Mouse (Mus musculus): ENCODE results near the gene Fbxo17.

GRCm38 (mm10) chr7:28715598-28715997 is 1.0 kb upstream of the Fbxo17 start:
- TF ChIP-seq USF1 (IDR thresholded peaks at IDR 0.05; ENCODE audit: low read depth, low read length) = no peak
- TF ChIP-seq MAZ (IDR thresholded peaks at IDR 0.05; ENCODE audit: low read depth, low read length) = no peak
- TF ChIP-seq SMC3 (IDR thresholded peaks at IDR 0.05; ENCODE audit: low read depth, low read length) = no peak
- no peak for TF ChIP-seq POLR2A (IDR thresholded peaks at IDR 0.05; ENCODE audit: low read depth, low read length)
- TF ChIP-seq JUND (conservative IDR thresholded peaks at IDR 0.05; ENCODE audit: low read depth, low read length) = no peak
- no peak for TF ChIP-seq ETS1 (conservative IDR thresholded peaks at IDR 0.05; ENCODE audit: low read depth, low read length)
- TF ChIP-seq EP300 (IDR thresholded peaks at IDR 0.05; ENCODE audit: low read length) = no peak
- TF ChIP-seq CTCF (conservative IDR thresholded peaks at IDR 0.05 in 1 of 2, IDR thresholded peaks at IDR 0.05 in 1 of 2; ENCODE audit: low read depth in 2 of 2, low read length in 2 of 2) = no peak
- no peak for TF ChIP-seq MAFK (IDR thresholded peaks at IDR 0.05; ENCODE audit: insufficient replicate concordance, low read length)
- TF ChIP-seq UBTF (IDR thresholded peaks at IDR 0.05; ENCODE audit: low read depth, low read length) = no peak
- no peak for TF ChIP-seq USF2 (conservative IDR thresholded peaks at IDR 0.05; ENCODE audit: low read depth, low read length)
- TF ChIP-seq MEF2A (IDR thresholded peaks at IDR 0.05; ENCODE audit: borderline replicate concordance, low read depth, low read length) = no peak
- TF ChIP-seq TBP (conservative IDR thresholded peaks at IDR 0.05; ENCODE audit: low read depth, low read length) = no peak
- TF ChIP-seq KAT2A (IDR thresholded peaks at IDR 0.05; ENCODE audit: insufficient replicate concordance, low read length) = no peak
